8 mouse cellular contexts compared by ENCODE assay signal in genomic region chr2:168117147-168117546, GRCm38 (mm10). TPM values are rescaled to one million over a fixed set of nuclear protein-coding genes. Genes with fewer than 3 reads are reported as not detected.
DNase-seq lines count a peak whose midpoint lies in the region; ATAC-seq and TF ChIP-seq lines count a peak whose summit lies in the region.

No protein-coding gene starts in this region.

- WGBS in heart, embryonic 12.5 days, result under 1% methylated on average over 37 of the region's 37 CpGs
- under 1% methylated on average over 34 of the region's 37 CpGs for WGBS in kidney, embryonic 16.5 days
- 3% methylated on average over 34 of the region's 37 CpGs for WGBS in liver, postnatal 0 days (ENCODE audit: insufficient replicate concordance)
- WGBS in neural tube, embryonic 13.5 days, result under 1% methylated on average over 36 of the region's 37 CpGs

- TF ChIP-seq POLR2A in cortical plate, adult 2 months (IDR thresholded peaks at IDR 0.05; ENCODE audit: extremely low read depth, insufficient read depth, low read length), result no peak

- peaks cover 4% of the 10 kb centered on the region; the same call in 1 of the 2 replicates for H3K27me3 ChIP-seq in heart, embryonic 12.5 days (replicated peaks)
- H3K27me3 ChIP-seq in kidney, embryonic 16.5 days (ENCODE audit: insufficient read depth, low read length), result 0 out of 2 replicates have a peak, but pooled peaks cover 4% of the 10 kb centered on the region
- H3K27me3 ChIP-seq in liver, postnatal 0 days (ENCODE audit: insufficient read depth, low read length), result no peaks in the 10 kb centered on the region
- H3K27me3 ChIP-seq in neural tube, embryonic 13.5 days, result no peaks in the 10 kb centered on the region

- H3K36me3 ChIP-seq in heart, embryonic 12.5 days, result no peaks in the 10 kb centered on the region
- H3K36me3 ChIP-seq in kidney, embryonic 16.5 days (ENCODE audit: insufficient read depth, low read length), result no peaks in the 10 kb centered on the region
- H3K36me3 ChIP-seq in liver, postnatal 0 days (replicated peaks; ENCODE audit: insufficient read depth, low read length), result no peaks in the 10 kb centered on the region
- no peaks in the 10 kb centered on the region for H3K36me3 ChIP-seq in neural tube, embryonic 13.5 days

- peak overlapping the region; percentile 89 for H3K4me3 ChIP-seq in cortical plate, adult 2 months (ENCODE audit: insufficient read depth, low read length)
- H3K4me3 ChIP-seq in heart, embryonic 12.5 days, result peak overlapping the region; percentile 50
- peak overlapping the region; percentile 51 for H3K4me3 ChIP-seq in kidney, embryonic 16.5 days (ENCODE audit: low read length)
- H3K4me3 ChIP-seq in liver, postnatal 0 days (ENCODE audit: low read depth, low read length), result peak overlapping the region; percentile 47
- peak overlapping the region; percentile 32 for H3K4me3 ChIP-seq in neural tube, embryonic 13.5 days

- no peak overlapping the region for H3K27ac ChIP-seq in cortical plate, adult 2 months (ENCODE audit: insufficient read depth, low read length)
- no peak overlapping the region for H3K27ac ChIP-seq in heart, embryonic 12.5 days (ENCODE audit: poor library complexity, severe bottlenecking)
- no peak overlapping the region for H3K27ac ChIP-seq in kidney, embryonic 16.5 days (ENCODE audit: low read length)
- no peak overlapping the region for H3K27ac ChIP-seq in liver, postnatal 0 days (ENCODE audit: low read depth)
- H3K27ac ChIP-seq in neural tube, embryonic 13.5 days (replicated peaks), result no peak overlapping the region

- H3K9me3 ChIP-seq in heart, embryonic 12.5 days (replicated peaks), result no peaks in the 10 kb centered on the region
- H3K9me3 ChIP-seq in kidney, embryonic 16.5 days (ENCODE audit: low read length), result no peaks in the 10 kb centered on the region
- H3K9me3 ChIP-seq in liver, postnatal 0 days (ENCODE audit: low read length), result peaks cover 2% of the 10 kb centered on the region; the same call in 1 of the 2 replicates
- H3K9me3 ChIP-seq in neural tube, embryonic 13.5 days, result no peaks in the 10 kb centered on the region

- ATAC-seq in heart, embryonic 12.5 days (ENCODE audit: insufficient number of reproducible peaks, low FRiP score), result peak; percentile 53; the same call in 1 of the 2 replicates
- peak; percentile 52 for ATAC-seq in kidney, embryonic 16.5 days (ENCODE audit: low FRiP score, low TSS enrichment)
- ATAC-seq in liver, postnatal 0 days, result peak; percentile 76
- ATAC-seq in neural tube, embryonic 13.5 days (ENCODE audit: low read depth), result 0 out of 2 replicates have a peak, but pooled peaks have one; percentile 32

- peak overlapping the region; percentile 89 for H3K4me2 ChIP-seq in heart, embryonic 12.5 days
- peak overlapping the region; percentile 83 for H3K4me2 ChIP-seq in kidney, embryonic 16.5 days (replicated peaks; ENCODE audit: low read depth, low read length)
- H3K4me2 ChIP-seq in liver, postnatal 0 days (ENCODE audit: low read depth, low read length), result peak overlapping the region; percentile 78
- peak overlapping the region; percentile 61 for H3K4me2 ChIP-seq in neural tube, embryonic 13.5 days

- peaks cover 2% of the 10 kb centered on the region; the same call in 1 of the 2 replicates for H3K4me1 ChIP-seq in cortical plate, adult 2 months (ENCODE audit: control insufficient read depth, insufficient read depth, low read length)
- H3K4me1 ChIP-seq in heart, embryonic 12.5 days (replicated peaks), result peaks cover 26% of the 10 kb centered on the region
- H3K4me1 ChIP-seq in kidney, embryonic 16.5 days (ENCODE audit: insufficient read depth, low read length), result peaks cover 17% of the 10 kb centered on the region
- no peaks in the 10 kb centered on the region; the same call in 1 of the 2 replicates for H3K4me1 ChIP-seq in liver, postnatal 0 days (ENCODE audit: insufficient read depth)
- peaks cover 25% of the 10 kb centered on the region for H3K4me1 ChIP-seq in neural tube, embryonic 13.5 days (replicated peaks)

- DNase-seq in urinary bladder, adult 2 months (ENCODE audit: low spot score), result peak; percentile 55
- no peak for DNase-seq in urinary bladder, postnatal 10 days (ENCODE audit: low spot score)
- DNase-seq in liver, postnatal 0 days, result peak; percentile 79
- peak; percentile 70 for DNase-seq in thymus, postnatal 14 days

- TF ChIP-seq EP300 in liver, postnatal 0 days (IDR thresholded peaks at IDR 0.05; ENCODE audit: low read depth), result no peak

- H3K9ac ChIP-seq in heart, embryonic 12.5 days, result peak overlapping the region; percentile 73
- peak overlapping the region; percentile 70 for H3K9ac ChIP-seq in kidney, embryonic 16.5 days (replicated peaks; ENCODE audit: low read length)
- peak overlapping the region; percentile 46; the same call in 1 of the 2 replicates for H3K9ac ChIP-seq in liver, postnatal 0 days (replicated peaks)
- peak overlapping the region; percentile 62 for H3K9ac ChIP-seq in neural tube, embryonic 13.5 days

- TF ChIP-seq CTCF in cortical plate, adult 2 months (IDR thresholded peaks at IDR 0.05; ENCODE audit: extremely low read depth, insufficient read depth, low read length), result peak; percentile 54; the same call in 1 of the 2 replicates
- TF ChIP-seq CTCF in liver, postnatal 0 days (IDR thresholded peaks at IDR 0.05; ENCODE audit: low read depth), result peak; percentile 78

RNA-seq across cellular contexts. Expression of gene Pard6b, which starts 36.3 kb away (rescaled TPM):
- polyA plus RNA-seq in urinary bladder, adult 2 months (2012; rRNA removed), result 6.3 and 8.3 TPM in 2 replicates
- polyA plus RNA-seq in cortical plate, adult 2 months (2012; rRNA removed), result 3.3 and 3.6 TPM in 2 replicates
- polyA plus RNA-seq in heart, embryonic 12.5 days (2016; fragmentation: Nextera tagmentation; extraction: Ambion mirVana), result 13.0 and 13.2 TPM in 2 replicates
- polyA plus RNA-seq in kidney, embryonic 16.5 days (2015; fragmentation: Nextera tagmentation; extraction: Ambion mirVana), result 20.0 and 23.9 TPM in 2 replicates
- 2.3 and 2.7 TPM in 2 replicates for polyA plus RNA-seq in liver, postnatal 0 days (2015; fragmentation: Nextera tagmentation; extraction: Ambion mirVana)
- polyA plus RNA-seq in neural tube, embryonic 13.5 days (2015; fragmentation: Nextera tagmentation; extraction: Ambion mirVana), result 7.5 and 9.1 TPM in 2 replicates

Comparison
In these comparisons a context has a peak if more than half of its experiments do, and no peak if none do; other contexts are left out.
1. H3K4me3 ChIP-seq: peak in every context shown above with its lines; median percentile 89 in cortical plate, adult 2 months; 51 in kidney, embryonic 16.5 days; 50 in heart, embryonic 12.5 days; 47 in liver, postnatal 0 days; 32 in neural tube, embryonic 13.5 days.